Mouse (Mus musculus) layer of hippocampus, postnatal 25 days (tissue): ENCODE measurements around the gene Cldn9. TPM values are rescaled to one million over a fixed set of nuclear protein-coding genes. Genes with fewer than 3 reads are reported as not detected.
A peak's percentile ranks its signal among the peaks of the same experiment; 100 is the strongest.

ENCODE experiments used
- DNase-seq, 2 experiments: peaks; one replicate each; pipeline ENCODE4 v3.0.0; 2022; ENCODE audit warnings: mixed read lengths in 2 of 2, low spot score in 1 of 2; ENCODE audit errors: extremely low spot score in 1 of 2
- total RNA-seq, 2 experiments: library from RNA; stranded (reverse); gene quantifications; 2 replicates each; pipeline ENCODE4 v1.2.3; 2021

Cldn9 gene
- total RNA-seq, 2 experiments from 2014 or later, result not detected

- no peak for DNase-seq
Measured at GRCm38 (mm10) chr17:23682092-23682491, 1.7 kb downstream of the Cldn9 start.

GRCm38 (mm10) chr17:23681086-23681485, 2.7 kb downstream of the Cldn9 start:
- no peak for DNase-seq

DNA sequence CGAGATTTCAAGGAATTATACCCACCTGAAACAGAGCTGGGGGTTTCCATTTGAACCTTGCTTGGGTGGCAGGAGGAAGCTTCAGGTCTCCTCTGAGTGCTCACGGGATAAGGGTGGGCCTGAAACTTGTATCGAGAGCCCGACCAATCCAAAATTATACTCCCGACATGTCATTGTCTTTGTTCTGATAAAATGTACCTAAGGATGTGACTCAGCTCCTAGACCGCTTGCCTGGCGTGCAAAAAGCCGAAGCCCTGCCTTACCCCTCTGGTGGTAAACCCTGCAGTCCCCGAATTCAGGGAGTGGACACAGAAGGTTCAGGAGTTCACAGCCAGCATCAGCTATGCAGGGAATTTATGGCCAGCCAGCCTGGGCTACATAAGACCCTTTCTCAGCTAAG, 3.5 kb downstream of the Cldn9 start:
- DNase-seq, result no peak

DNA sequence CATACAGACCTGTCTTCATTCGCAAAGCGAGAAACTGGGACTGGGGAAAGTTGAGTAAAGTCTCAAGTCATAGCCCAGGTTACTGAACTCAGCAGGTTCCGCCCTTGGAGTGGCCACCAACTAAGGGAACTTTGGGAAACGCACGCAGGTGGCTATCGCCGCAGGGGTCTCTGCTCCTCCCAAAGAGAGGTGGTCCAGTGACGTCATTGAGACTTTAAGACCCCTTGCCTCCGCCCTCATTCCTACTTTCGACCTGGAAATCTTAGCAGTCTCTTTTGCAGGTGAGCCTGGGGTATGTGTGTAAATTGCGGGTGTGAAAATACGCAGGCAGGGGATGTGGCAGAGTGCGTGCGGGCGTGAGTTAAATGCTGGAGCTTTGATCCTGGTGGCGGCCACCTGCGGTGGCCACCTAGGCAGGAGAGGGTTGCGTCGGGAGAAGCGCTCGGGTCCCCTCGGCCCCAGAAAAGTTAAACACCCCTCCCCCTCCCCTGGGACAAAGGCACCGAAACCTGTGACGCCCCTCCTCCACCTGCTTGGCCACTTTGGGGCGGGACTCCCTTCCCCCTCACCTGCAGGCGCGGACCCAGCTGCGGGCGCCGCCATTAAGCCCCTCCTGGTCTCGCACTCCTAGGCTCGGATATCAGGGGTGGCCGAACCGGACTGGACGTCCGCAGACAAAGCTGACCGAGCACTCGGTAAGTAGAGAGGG, 4.5 kb downstream of the Cldn9 start, which contains the start of gene Cldn6:
Gene Cldn6, plus strand, starts transcription at position 123 of the 709 bp plus-strand sequence.
- no peak for DNase-seq

GRCm38 (mm10) chr17:23677236-23677679, 6.6 kb downstream of the Cldn9 start, which contains the start of gene Tnfrsf12a:
TSS of gene Tnfrsf12a (minus strand) at chr17:23677468.
- peak; percentile 65 for DNase-seq

DNA sequence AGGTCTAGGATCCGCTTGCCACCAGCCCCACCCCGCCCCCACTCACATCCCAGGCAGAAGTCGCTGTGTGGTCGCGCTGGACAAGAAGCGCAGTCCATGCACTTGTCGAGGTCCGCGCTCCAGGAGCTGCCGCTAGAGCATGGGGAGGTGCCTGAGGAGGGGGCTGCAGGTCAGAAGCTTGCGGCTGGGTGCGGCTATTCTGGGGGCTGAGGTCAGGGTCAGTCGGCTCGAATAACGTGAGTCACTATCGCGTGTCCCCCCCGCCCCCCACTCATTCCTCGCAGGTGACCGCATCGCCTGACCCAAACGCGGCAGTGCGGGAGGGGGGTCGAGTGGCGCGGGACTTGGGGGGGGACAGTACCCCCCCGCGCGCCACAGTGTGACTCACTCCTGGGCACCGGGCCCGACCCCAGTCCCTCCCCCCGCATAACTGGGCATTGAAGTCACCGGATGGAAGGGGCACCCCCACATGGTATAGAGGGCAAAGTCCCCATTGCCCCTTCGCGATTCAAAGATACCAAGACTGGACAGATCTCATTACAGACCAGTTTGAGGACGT, 7.3 kb downstream of the Cldn9 start:
- DNase-seq, result no peak

GRCm38 (mm10) chr17:23675564-23676281, 8.1 kb downstream of the Cldn9 start:
- no peak for DNase-seq

GRCm38 (mm10) chr17:23675127-23675526, 8.7 kb downstream of the Cldn9 start:
- no peak for DNase-seq

DNA sequence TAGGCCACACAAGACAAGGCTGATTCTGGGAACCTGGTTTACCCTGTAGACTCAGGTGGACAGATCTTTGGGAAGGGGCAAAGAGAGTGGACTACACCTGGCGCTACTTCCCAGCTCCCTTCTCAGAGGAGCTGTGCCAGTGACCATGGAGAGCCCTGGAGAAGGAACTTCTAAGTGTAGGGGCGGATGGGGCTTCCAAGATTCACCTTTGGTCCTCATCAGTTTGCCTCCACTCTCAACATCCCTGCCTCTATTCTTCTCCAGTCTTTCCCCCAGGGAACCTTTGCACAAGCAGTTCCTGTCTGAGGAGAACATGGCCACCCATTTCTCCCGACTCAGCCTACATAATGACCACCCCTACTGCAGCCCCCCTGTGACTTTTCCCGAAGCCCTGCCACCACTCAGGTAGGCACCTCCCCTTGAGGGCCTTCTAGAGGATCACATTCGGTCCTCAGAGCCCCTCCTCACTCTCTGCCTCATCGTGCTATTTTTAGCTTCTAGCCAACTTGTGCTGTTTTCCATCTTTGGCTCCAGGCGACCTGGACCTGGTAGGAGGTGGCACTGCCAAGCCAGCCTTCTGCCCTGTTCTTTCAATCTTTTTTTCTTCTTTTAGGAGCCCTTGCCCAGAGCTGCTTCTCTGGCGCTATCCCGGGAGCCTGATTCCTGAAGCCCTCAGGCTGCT, 9.4 kb downstream of the Cldn9 start:
- no peak for DNase-seq

GRCm38 (mm10) chr17:23673424-23674073, 10.3 kb downstream of the Cldn9 start, which contains the start of the genes Hcfc1r1 and Thoc6:
TSS of gene Hcfc1r1 (plus strand) at chr17:23673596.
TSS of gene Thoc6 (minus strand) at chr17:23673882.
- DNase-seq, result peak; percentile 85 to 96

- no peak for DNase-seq
Measured at GRCm38 (mm10) chr17:23672761-23673160, 11.1 kb downstream of the Cldn9 start.

DNA sequence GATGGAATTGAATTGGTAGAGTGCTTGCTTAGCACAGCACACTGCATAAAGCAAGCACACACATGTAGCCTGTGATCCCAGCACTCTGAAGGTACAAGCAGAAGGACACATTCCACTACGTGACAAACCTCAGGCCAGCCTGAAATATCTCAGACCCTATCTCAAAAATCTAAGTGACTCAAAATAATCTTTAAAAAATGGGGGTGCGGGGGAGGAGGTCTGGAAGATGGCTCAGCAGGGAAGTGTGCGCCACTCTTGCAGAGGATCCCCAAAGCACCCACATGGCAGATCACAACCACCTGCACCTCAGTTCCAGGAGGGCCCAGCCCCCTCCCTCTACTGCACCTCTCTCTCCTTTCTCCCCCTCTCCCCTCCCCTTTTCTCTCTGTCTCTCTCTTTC, 12.3 kb downstream of the Cldn9 start:
- no peak for DNase-seq

- DNase-seq, result no peak
Measured at GRCm38 (mm10) chr17:23670516-23671074, 13.2 kb downstream of the Cldn9 start.

DNA sequence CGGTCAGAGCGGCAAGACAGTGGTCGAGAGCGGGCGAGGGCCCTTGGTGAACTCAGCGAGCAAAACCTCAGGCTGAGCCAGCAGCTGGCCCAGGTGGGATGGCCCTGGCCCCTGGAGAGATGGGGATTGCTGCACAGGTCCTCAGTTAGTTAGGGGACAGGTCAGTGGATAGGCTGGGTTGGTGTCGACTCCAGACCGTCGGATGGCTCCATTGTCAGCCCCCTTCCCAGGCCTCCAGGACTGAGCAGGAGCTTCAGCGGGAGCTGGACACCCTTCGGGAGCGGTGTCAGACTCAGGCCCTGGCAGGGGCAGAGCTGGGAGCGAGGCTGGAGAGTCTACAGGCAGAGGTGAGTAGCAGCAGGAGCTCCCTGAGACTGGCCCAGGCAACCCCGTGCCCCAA, 18.3 kb downstream of the Cldn9 start:
- DNase-seq, result no peak

DNA sequence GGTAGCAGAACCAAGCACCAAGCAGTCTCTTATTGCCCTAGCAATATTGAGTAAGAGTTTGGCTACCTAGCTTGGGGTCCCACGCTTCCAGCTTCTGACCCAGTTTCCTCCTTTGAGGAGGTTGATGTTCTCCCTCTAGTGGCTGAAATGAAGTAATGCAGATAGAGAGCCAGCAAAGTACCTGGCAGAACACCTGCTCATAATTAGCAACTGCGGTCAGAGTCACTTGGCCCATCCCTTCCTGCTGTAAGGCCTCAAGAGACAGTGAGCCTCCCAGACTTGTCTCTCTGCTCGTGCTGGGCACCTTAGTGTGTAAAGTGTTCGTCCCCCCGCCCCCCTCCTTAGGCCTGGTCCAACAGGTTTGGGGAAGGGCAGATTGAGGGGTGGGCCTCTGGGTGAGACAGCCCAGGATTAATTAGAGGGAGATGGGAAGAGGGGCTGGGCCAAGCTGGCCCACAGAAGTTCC, 19.2 kb downstream of the Cldn9 start:
- DNase-seq, result no peak

DNA sequence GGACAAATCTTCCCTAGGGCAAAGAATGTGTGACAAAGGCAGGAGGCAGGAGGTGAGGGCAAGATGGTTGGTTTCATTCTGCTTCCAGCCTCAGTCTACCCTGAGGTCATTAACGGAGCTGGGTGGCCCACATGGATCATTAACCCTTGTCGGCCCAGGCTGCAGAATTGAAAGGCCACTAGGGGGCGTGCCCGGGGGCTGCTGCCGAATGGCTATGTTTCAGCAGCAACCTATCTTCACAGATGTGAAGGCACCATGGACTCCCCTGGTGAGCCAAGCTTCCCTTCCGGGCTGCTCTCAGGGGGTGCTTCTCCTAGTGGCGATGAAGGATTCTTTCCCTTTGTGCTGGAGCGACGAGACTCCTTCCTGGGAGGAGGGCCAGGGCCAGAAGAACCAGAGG, 22.3 kb downstream of the Cldn9 start:
- DNase-seq, result no peak

- DNase-seq, result no peak
Measured at GRCm38 (mm10) chr17:23660876-23661200, 23.0 kb downstream of the Cldn9 start.

GRCm38 (mm10) chr17:23660117-23660875, 23.5 kb downstream of the Cldn9 start, which contains the start of gene Bicdl2:
TSS of gene Bicdl2 (plus strand) at chr17:23660506.
- peak in 1 of 2 experiments; percentile 46 for DNase-seq

GRCm38 (mm10) chr17:23658450-23658849, 25.4 kb downstream of the Cldn9 start:
- no peak for DNase-seq
